Mouse (Mus musculus): ENCODE results near the gene Gm28048. TPM values are rescaled to one million over a fixed set of nuclear protein-coding genes. Genes with fewer than 3 reads are reported as not detected.

Gene Gm28048
- total RNA-seq (2023; ENCODE audit: inconsistent age), result 38.3 to 48.3 TPM (median 43.8 TPM) in 4 replicates

GRCm38 (mm10) chr11:22981984-22982757 lies at the start of gene Gm28048, which contains the start of gene Commd1:
Gene Gm28048, minus strand, starts transcription at chr11:22982090.
Gene Commd1, minus strand, starts transcription at chr11:22982382.

GRCm38 (mm10) chr11:23007481-23008180 lies 25.7 kb upstream of the Gm28048 start, which contains the start of gene Fam161a:
Gene Fam161a, plus strand, starts transcription at chr11:23007531.

GRCm38 (mm10) chr11:22990393-22991126 lies 8.7 kb upstream of the Gm28048 start, which contains the start of gene Cct4:
Gene Cct4, plus strand, starts transcription at chr11:22990519.

GRCm38 (mm10) chr11:22971835-22972709 lies 9.8 kb downstream of the Gm28048 start, which contains the start of gene Zrsr1:
Gene Zrsr1, plus strand, starts transcription at chr11:22972005.

GRCm38 (mm10) chr11:22860335-22861227 lies 121.3 kb downstream of the Gm28048 start, which contains the start of gene B3gnt2:
Gene B3gnt2, minus strand, starts transcription at chr11:22860961.

Other genes with a start within 250 kb of the Gm28048 start
- 58.3 to 87.2 TPM (median 73.4 TPM) in 4 replicates for gene B3gnt2, start 121.1 kb downstream of the Gm28048 start, total RNA-seq (2023; ENCODE audit: inconsistent age)
- gene Zrsr1, start 10.1 kb downstream of the Gm28048 start, total RNA-seq (2023; ENCODE audit: inconsistent age), result 37.0 to 61.0 TPM (median 41.1 TPM) in 4 replicates
- gene Commd1, start 292 bp upstream of the Gm28048 start, total RNA-seq (2023; ENCODE audit: inconsistent age), result 38.4 to 46.9 TPM (median 39.3 TPM) in 4 replicates
- gene Cct4, start 8.4 kb upstream of the Gm28048 start, total RNA-seq (2023; ENCODE audit: inconsistent age), result 197 to 212 TPM (median 206 TPM) in 4 replicates
- gene Fam161a, start 25.4 kb upstream of the Gm28048 start, total RNA-seq (2023; ENCODE audit: inconsistent age), result 4.8 to 5.3 TPM (median 5.0 TPM) in 4 replicates